Mouse (Mus musculus): ENCODE results near the gene Tlr4. TPM values are rescaled to one million over a fixed set of nuclear protein-coding genes. Genes with fewer than 3 reads are reported as not detected.

Gene Tlr4
- polyA plus RNA-seq, 1 experiment from 2014 or later, result 2.0 TPM

DNA sequence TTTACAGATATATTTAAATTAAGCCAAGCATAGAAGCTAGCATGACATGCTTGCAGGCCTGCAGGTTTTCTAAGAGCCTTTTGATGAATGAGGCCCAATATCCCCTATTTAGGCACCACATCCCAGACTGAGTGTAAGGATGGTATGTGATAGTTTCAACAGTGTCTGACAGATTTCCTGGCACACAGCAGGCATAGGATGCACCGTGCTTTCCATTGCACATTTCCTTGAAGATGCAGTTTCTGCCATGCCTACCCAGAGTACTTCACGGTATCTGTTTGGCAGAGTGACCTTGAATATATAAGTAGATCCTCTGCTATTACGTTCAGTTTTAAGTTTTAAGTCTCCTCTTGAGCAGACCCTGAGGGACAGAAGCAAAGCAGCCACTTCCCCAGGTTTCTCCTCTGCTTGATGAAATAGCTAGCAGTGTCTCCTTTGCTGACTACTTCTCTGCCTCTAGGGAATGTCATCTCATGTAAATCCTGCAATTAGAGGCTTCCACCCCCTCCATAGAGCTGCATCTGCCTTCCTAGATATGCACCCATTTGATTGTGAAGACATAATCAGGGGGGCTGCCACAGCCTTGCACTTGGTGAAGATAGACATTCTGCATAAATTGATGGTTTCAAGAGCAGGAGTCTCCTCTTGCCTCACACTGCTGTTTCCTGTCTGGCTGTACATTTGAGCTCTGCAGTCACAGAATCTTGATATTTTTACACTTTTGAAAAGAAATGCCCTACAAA lies 92.4 kb downstream of the Tlr4 start:
- ATAC-seq, result no peak
- Histone ChIP-seq H3K36me3 (no peaks in the 10 kb centered on the region), H3K4me2 (no peak overlapping the region), H3K9me3 (replicated peaks) (no peaks in the 10 kb centered on the region), H3K4me3 (no peak overlapping the region), H3K27ac (no peak overlapping the region), H3K4me1 (no peaks in the 10 kb centered on the region), H3K9ac (no peak overlapping the region), H3K27me3 (replicated peaks) (no peaks in the 10 kb centered on the region)
- WGBS (ENCODE audit: insufficient replicate concordance), result 74% methylated on average over 3 of the region's 3 CpGs

DNA sequence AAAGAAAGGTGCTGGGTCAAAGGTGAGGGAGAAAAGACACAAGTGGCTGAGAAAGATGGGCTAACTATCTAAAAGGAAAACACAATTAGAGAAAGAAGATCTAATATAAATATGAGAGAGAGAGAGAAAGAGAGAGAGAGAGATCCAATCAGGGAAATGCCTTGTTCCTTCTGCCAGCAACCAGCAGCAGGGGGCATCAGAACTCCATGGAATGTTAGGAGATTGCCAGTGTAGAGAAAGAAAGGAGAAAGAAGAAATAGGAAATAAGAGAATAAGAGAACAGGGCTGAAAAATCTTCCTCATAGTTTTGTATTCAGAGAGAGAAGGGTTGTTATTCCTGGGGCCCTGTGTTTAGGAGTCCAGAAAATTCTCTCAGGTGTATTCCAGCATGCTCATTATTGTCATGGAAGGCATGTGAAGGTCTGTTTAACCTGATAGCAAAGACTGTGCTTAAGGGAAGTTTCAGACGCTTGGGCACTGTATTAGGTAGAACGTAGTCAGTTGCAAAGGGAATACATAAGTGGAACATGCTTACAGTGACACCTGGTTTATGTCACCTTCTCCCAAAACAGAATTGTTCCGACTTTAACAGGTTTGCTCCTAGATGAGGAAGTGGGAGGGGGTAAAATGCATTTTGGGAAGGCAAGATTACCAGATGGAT lies 96.4 kb downstream of the Tlr4 start:
- H3K9ac ChIP-seq, result no peak overlapping the region
- no peak overlapping the region for H3K4me2 ChIP-seq
- H3K36me3 ChIP-seq, result no peaks in the 10 kb centered on the region
- WGBS (ENCODE audit: insufficient replicate concordance), result 53% methylated on average over 3 of the region's 3 CpGs
- no peak overlapping the region for H3K4me3 ChIP-seq
- no peaks in the 10 kb centered on the region for H3K9me3 ChIP-seq (replicated peaks)
- ATAC-seq, result no peak
- no peak overlapping the region for H3K27ac ChIP-seq
- H3K27me3 ChIP-seq (replicated peaks), result no peaks in the 10 kb centered on the region
- H3K4me1 ChIP-seq, result no peaks in the 10 kb centered on the region

DNA sequence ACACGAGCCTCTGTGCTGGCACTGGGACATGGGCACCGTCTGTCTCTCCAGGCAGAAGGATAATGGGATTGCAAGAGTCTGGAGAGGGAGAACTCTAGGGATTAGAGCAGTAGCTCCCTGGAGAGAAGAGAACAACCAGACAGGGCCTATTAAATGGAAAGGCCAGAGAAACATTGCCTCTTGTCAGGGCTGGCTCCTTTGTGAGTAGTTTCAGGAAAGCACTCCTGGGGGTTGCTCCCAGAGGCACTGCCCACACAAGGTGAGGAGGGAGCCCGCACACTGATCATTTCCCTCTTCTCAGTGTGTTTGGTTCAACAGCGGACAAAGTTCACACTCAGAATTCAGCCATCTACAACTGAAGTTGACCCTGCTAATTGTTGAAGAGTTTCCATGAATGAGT lies 98.7 kb downstream of the Tlr4 start:
- no peak overlapping the region for H3K27ac ChIP-seq
- H3K9ac ChIP-seq, result no peak overlapping the region
- H3K27me3 ChIP-seq (replicated peaks), result no peaks in the 10 kb centered on the region
- no peaks in the 10 kb centered on the region for H3K36me3 ChIP-seq
- WGBS (ENCODE audit: insufficient replicate concordance), result 55% methylated on average over 4 of the region's 4 CpGs
- H3K9me3 ChIP-seq (replicated peaks), result no peaks in the 10 kb centered on the region
- H3K4me2 ChIP-seq, result no peak overlapping the region
- ATAC-seq, result no peak
- no peak overlapping the region for H3K4me3 ChIP-seq
- no peaks in the 10 kb centered on the region for H3K4me1 ChIP-seq

DNA sequence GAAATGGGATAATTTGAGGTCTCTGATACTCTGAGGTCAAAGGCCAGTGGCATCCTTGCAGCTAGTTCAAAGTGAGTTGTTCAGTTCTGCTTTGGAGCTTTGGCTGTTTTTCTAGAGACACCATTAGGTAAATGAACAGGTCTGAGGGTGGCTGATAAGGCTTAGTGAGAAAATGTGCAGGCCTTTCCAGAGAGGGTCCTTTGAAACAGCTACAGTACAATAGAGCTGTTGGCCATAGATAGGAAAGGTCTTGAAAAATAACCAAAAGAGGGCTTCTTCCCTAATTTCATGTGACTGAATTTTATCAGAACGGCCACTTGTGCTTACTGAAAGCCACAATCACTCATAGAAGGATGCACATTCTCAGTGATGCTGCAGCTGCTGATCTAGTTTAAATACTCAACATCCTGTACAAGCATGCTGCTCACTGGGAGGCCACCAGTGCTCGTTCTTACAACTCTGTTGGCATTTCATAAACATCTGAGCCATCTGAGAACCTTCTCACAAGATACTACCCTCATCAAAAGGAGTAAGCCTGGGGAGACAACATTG lies 100.2 kb downstream of the Tlr4 start:
- 24% methylated on average over 2 of the region's 2 CpGs for WGBS (ENCODE audit: insufficient replicate concordance)
- H3K9me3 ChIP-seq (replicated peaks), result no peaks in the 10 kb centered on the region
- no peak overlapping the region for H3K4me3 ChIP-seq
- H3K9ac ChIP-seq, result no peak overlapping the region
- H3K27me3 ChIP-seq (replicated peaks), result no peaks in the 10 kb centered on the region
- no peaks in the 10 kb centered on the region for H3K36me3 ChIP-seq
- H3K4me2 ChIP-seq, result no peak overlapping the region
- H3K4me1 ChIP-seq, result no peaks in the 10 kb centered on the region
- peak; percentile 51; the same call in 1 of the 2 replicates for ATAC-seq
- H3K27ac ChIP-seq, result no peak overlapping the region

DNA sequence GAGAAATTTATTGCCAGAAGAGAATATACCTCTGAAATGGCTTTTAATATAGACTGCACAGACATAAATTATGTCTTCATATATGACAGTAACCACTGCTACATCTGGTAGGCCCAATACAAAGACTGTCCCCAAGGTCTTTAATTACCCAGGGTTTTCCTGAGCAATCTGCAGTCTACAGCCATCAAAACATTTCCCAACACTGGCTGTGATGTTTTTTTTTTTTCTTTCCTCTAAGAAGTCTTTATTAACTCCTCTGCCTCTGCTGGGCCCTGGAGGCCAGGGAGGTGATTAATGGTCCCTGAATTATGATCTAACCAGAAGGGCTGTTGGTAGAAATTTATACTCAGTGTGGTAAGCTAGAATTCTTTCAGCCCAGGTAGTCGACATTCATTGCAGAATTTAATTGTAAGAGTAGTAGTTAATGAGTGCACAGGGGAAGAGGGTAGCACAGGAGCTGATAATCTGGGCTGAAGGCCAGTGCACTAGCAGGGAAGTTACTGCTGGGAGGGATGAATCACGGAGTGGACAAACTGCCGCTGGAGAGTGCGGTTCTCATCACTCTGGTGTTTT lies 111.2 kb downstream of the Tlr4 start:
- Histone ChIP-seq H3K4me3 (no peak overlapping the region), H3K9me3 (replicated peaks) (no peaks in the 10 kb centered on the region), H3K36me3 (no peaks in the 10 kb centered on the region), H3K27ac (no peak overlapping the region), H3K4me2 (no peak overlapping the region), H3K9ac (no peak overlapping the region), H3K4me1 (no peaks in the 10 kb centered on the region), H3K27me3 (replicated peaks) (no peaks in the 10 kb centered on the region)
- 70% methylated on average over 4 of the region's 4 CpGs for WGBS (ENCODE audit: insufficient replicate concordance)
- ATAC-seq, result no peak

DNA sequence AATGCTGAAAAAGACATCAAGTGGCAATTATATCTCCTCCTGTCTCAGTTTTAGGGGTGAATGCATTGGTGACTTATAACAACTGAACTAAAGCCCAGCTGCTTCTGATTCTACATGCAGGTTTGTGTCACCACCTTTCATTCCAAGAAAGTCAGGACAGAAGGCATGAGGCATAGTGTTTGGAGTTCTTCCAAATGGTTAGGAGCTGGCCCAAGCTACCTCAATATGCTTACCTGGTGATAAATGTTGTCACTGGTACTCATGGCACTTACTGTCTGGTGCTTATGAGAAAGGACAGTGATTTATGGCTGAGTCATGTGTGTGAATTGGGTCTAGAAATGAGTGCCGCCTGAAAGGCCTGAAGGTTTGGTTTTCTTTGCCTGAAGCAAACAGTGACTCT lies 114.5 kb downstream of the Tlr4 start:
- no peak overlapping the region for H3K9ac ChIP-seq
- no peaks in the 10 kb centered on the region for H3K4me1 ChIP-seq
- no peak overlapping the region for H3K27ac ChIP-seq
- no peaks in the 10 kb centered on the region for H3K36me3 ChIP-seq
- no peak overlapping the region for H3K4me2 ChIP-seq
- WGBS (ENCODE audit: insufficient replicate concordance), result 79% methylated on average over 1 of the region's 1 CpGs
- no peak for ATAC-seq
- no peaks in the 10 kb centered on the region for H3K27me3 ChIP-seq (replicated peaks)
- H3K4me3 ChIP-seq, result no peak overlapping the region
- no peaks in the 10 kb centered on the region for H3K9me3 ChIP-seq (replicated peaks)

DNA sequence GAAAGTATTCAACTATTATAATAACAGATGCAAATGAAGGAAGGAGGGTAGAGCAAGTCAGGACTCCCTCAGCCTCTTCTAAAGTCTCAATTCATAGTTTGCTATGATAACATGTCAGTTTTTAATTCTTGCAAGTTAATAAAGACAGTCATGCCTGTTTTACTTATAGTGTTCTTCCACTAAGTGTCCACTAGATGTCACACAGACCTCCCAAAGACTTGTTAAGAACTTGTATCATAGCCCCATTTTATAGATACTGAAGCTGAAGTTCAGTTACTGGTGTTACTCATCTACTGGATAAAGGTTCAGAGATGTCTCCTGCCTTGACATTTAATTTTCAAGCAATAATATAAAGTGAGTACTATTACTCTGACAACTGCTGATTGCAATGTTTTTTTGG lies 116.3 kb downstream of the Tlr4 start:
- no peaks in the 10 kb centered on the region for H3K27me3 ChIP-seq (replicated peaks)
- H3K9me3 ChIP-seq (replicated peaks), result no peaks in the 10 kb centered on the region
- H3K27ac ChIP-seq, result no peak overlapping the region
- no peak for ATAC-seq
- no peak overlapping the region for H3K4me3 ChIP-seq
- no peak overlapping the region for H3K9ac ChIP-seq
- H3K4me2 ChIP-seq, result no peak overlapping the region
- H3K36me3 ChIP-seq, result no peaks in the 10 kb centered on the region
- H3K4me1 ChIP-seq, result no peaks in the 10 kb centered on the region

DNA sequence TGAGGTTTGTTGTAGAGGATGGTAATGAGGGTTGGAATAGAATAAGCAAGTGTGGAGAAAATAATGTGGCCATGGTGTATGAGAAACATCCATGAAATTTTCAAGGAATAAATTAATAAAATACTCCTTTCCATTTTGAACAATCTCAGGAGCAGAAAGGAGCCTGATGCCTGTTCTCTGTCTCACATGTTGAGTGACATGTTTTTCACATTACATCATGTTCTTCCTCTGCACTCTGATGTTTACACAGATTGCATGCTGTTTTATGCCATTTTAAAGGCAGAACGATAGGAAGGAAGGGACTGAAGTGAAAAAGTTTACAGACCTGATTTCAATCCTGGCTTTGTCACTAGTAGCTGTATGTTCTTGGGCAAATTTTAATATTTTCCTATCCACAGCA lies 120.3 kb downstream of the Tlr4 start:
- Histone ChIP-seq H3K4me1 (no peaks in the 10 kb centered on the region), H3K27ac (no peak overlapping the region), H3K9me3 (replicated peaks) (no peaks in the 10 kb centered on the region), H3K4me3 (no peak overlapping the region), H3K27me3 (replicated peaks) (no peaks in the 10 kb centered on the region), H3K36me3 (no peaks in the 10 kb centered on the region), H3K4me2 (no peak overlapping the region), H3K9ac (no peak overlapping the region)
- no peak for ATAC-seq
- 58% methylated on average over 1 of the region's 1 CpGs for WGBS (ENCODE audit: insufficient replicate concordance)

DNA sequence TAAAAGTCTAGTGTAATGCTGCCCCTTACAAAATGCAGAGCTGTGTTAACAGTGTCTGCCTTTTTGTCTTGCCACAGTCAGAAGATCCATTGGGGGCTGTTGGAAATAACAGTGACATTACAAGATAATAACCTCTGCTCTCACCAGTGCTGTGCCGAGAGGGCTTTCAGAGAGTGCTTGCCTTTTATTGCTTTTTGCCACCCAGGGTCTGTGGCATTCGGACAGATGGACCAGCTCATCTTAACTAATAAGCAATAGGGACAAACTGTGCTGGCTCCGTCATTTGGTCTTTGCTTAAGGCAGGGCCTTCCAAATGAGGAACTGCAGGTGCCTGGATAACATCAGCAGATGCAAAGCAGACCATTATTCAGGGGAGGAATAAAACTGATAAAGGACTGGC lies 147.5 kb downstream of the Tlr4 start:
- H3K9ac ChIP-seq, result no peak overlapping the region
- H3K4me3 ChIP-seq, result no peak overlapping the region
- 56% methylated on average over 3 of the region's 3 CpGs for WGBS (ENCODE audit: insufficient replicate concordance)
- ATAC-seq, result no peak
- no peaks in the 10 kb centered on the region for H3K9me3 ChIP-seq (replicated peaks)
- no peaks in the 10 kb centered on the region for H3K27me3 ChIP-seq (replicated peaks)
- H3K4me2 ChIP-seq, result no peak overlapping the region
- no peaks in the 10 kb centered on the region for H3K36me3 ChIP-seq
- H3K4me1 ChIP-seq, result no peaks in the 10 kb centered on the region
- no peak overlapping the region for H3K27ac ChIP-seq

Measured in liver, embryonic 12.5 days (tissue).